Mouse (Mus musculus): ENCODE results near the gene Gm47969. TPM values are rescaled to one million over a fixed set of nuclear protein-coding genes. Genes with fewer than 3 reads are reported as not detected.

The Gm47969 gene
- not detected in 2 replicates for polyA plus RNA-seq (2012; rRNA removed)

DNA sequence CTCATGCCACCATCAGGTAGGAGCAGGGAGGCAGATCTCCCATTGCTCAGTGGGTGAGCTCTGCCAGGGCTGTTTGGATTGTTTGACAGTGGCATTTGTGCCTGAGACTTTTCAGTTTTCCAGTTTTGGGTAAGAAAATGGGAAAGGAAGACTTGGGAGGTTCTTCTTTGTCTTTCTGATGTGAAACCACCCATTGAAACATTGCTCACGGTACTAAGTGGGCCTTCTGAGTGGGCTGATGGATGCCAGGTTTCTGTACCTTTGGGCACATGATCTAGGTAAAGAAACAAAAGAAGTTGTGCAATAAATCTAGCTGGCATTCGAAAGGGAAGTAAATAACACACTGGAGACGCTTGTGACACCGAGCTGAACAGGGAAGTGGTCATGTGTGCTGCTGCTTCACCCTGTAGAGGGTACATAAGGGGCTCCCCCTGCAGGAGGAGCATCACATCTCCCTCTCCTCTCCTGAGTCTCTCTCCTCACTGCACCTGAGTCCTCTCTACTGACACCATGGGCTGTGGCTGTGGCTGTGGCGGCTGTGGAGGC is at the start of gene Gm47969:
Gm47969 (plus strand) TSS at position 51 of the 546 bp plus-strand sequence.

DNA sequence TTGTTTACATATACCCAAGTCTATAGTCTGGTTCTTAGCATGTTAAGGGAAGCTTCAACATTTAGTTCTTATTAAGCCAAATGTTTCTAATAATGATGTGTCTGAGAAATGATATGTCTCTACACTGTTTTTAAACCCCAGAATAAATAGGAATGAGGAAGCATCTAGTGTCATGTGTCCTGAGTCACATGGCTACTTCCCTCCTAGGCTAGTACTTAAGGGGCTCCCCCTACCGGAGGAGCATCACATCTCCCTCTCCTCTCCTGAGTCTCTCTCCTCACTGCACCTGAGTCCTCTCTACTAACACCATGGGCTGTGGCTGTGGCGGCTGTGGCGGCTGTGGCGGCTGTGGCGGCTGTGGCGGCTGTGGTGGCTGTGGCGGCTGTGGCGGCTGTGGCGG is 44.4 kb upstream of the Gm47969 start, which contains the start of gene Gm47959:
Gm47959 (plus strand) TSS at position 243 of the 400 bp plus-strand sequence.

DNA sequence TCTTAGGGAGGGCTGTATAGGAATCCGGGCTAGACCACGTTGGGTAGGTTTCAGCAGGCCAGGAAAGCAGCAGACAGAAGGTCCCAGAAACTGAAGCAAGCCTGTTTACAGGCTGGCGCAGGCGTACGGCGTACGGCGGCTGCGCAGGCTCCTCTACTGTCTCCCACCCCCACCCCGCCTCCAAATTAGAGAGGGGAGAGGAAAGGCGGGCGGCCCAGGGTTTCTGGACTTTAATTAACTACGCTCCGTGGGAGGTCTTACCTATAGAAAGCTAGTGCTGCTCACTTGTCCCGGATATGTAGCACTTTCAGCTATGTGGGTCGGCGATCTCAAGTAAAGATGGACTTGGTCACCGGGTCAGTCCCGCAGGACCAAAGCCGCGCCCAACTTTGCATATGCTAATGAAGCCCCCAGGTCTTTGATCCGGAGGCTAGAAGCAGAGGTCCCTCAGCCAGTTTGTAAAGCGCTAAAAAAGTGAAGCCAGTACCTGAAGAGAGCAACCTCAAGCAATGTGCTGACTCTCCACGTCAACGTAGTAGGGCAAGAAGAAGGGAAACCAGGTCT is 6.5 kb upstream of the Gm47969 start, which contains the start of gene Slc19a3:
Slc19a3 (minus strand) TSS at position 340 of the 564 bp plus-strand sequence.

DNA sequence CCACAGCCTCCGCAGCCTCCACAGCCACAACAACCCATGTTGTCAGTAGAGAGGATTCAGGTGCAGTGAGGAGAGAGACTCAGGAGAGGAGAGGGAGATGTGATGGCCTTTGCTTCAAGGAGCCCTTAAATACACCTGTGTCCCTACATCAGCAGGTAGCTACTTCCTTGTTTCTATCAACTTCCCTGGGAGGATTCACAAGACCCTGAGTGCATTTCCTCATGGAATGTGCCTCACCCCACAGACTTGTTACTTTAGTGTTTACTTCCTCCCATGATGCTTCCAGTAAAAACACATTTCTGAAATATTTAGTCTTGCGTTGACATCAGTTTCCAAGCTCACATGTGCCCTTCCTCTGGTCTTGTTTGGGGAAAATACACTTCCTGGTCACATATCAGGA is 2.4 kb upstream of the Gm47969 start, which contains the start of gene Krtap28-10:
Krtap28-10 (minus strand) TSS at position 101 of the 400 bp plus-strand sequence.

DNA sequence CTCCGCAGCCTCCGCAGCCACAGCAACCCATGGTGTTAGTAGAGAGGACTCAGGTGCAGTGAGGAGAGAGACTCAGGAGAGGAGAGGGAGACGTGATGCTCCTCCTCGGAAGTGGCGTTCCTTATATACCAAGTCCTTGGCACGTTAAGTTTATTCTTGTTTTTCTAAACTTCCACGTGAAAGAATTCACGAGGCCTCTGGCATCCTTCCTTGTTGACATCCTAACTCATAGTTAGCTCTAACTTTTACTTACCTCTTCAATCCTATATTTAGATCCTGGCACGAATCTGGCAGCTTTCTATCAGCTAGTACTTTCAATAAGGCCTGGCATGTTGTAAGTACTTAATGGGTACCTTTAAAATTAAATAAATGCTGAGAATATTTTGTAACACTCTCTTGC is 14.5 kb downstream of the Gm47969 start, which contains the start of gene A030005K14Rik:
A030005K14Rik (minus strand) TSS at position 101 of the 400 bp plus-strand sequence.

DNA sequence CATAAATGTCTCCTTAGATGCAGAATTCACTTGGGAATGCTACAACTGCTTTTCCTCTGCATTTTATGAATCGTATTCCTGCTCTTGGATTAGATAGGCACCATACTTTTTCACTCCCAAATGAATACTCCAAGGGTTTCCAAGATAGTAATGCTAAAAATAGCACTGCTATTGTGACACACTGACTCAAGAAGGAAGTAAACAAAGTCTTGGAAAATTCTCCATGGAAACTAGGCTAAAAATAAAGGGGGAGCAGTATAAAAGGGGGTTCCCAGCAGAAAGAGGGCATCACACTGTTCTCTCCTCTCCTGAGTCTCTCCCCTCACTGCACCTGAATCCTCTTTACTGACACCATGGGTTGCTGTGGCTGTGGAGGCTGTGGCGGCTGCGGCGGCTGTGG is 15.9 kb downstream of the Gm47969 start, which contains the start of gene Krtap28-13:
Krtap28-13 (plus strand) TSS at position 288 of the 400 bp plus-strand sequence.

Other genes starting within 250 kb of the Gm47969 start
- gene Agfg1, start 205.4 kb upstream of the Gm47969 start, polyA plus RNA-seq (2012; rRNA removed), result 23.7 and 25.0 TPM in 2 replicates
- 0.78 and 0.95 TPM in 2 replicates for gene A030005L19Rik, start 131.6 kb upstream of the Gm47969 start, polyA plus RNA-seq (2012; rRNA removed)
- 0.04 and 0.09 TPM in 2 replicates for gene A030014E15Rik, start 120.0 kb upstream of the Gm47969 start, polyA plus RNA-seq (2012; rRNA removed)
- not detected in 2 replicates for gene Gm6217, start 113.5 kb upstream of the Gm47969 start, polyA plus RNA-seq (2012; rRNA removed)
- gene A030003K21Rik, start 101.5 kb upstream of the Gm47969 start, polyA plus RNA-seq (2012; rRNA removed), result not detected in 2 replicates
- not detected in 2 replicates for gene Gm7544, start 88.9 kb upstream of the Gm47969 start, polyA plus RNA-seq (2012; rRNA removed)
- not detected in 2 replicates for gene Gm47955, start 84.6 kb upstream of the Gm47969 start, polyA plus RNA-seq (2012; rRNA removed)
- not detected in 2 replicates for gene Gm47959, start 44.4 kb upstream of the Gm47969 start, polyA plus RNA-seq (2012; rRNA removed)
- 0.10 and 0.13 TPM in 2 replicates for gene Slc19a3, start 6.5 kb upstream of the Gm47969 start, polyA plus RNA-seq (2012; rRNA removed)
- gene Krtap28-10, start 2.5 kb upstream of the Gm47969 start, polyA plus RNA-seq (2012; rRNA removed), result not detected in 2 replicates
- gene A030005K14Rik, start 14.4 kb downstream of the Gm47969 start, polyA plus RNA-seq (2012; rRNA removed), result not detected in 2 replicates
- 0.07 TPM in 1 of 2 replicates, not detected in the other for gene Krtap28-13, start 16.0 kb downstream of the Gm47969 start, polyA plus RNA-seq (2012; rRNA removed)
- gene Ccl20, start 71.8 kb downstream of the Gm47969 start, polyA plus RNA-seq (2012; rRNA removed), result 0.16 and 0.19 TPM in 2 replicates
- gene Daw1, start 114.8 kb downstream of the Gm47969 start, polyA plus RNA-seq (2012; rRNA removed), result 0.03 TPM in 1 of 2 replicates, not detected in the other